Mouse (Mus musculus) bone marrow macrophage, adult 2 months (primary cell): ENCODE measurements around the gene Atg9a. TPM values are rescaled to one million over a fixed set of nuclear protein-coding genes. Genes with fewer than 3 reads are reported as not detected.
A peak's percentile ranks its signal among the peaks of the same experiment; 100 is the strongest.

Experiments
- H3K27ac ChIP-seq: 2 replicates; pipeline ENCODE4 v1.5.1; 2012; ENCODE audit warnings: low read depth, low read length; ENCODE audit not compliant: insufficient read depth
- H3K4me1 ChIP-seq: 2 replicates; pipeline ENCODE4 v1.6.1; 2012; ENCODE audit warnings: low read length; ENCODE audit not compliant: control insufficient read depth, insufficient read depth
- H3K4me3 ChIP-seq: 2 replicates; pipeline ENCODE4 v1.5.1; 2012; ENCODE audit warnings: mild to moderate bottlenecking, low read length, moderate library complexity; ENCODE audit not compliant: insufficient read depth
- CTCF ChIP-seq: IDR thresholded peaks from 2 replicates; pipeline ENCODE4 v1.5.1; 2012; ENCODE audit warnings: low read depth, mild to moderate bottlenecking, low read length, moderate library complexity
- POLR2A ChIP-seq: IDR thresholded peaks from 2 replicates; pipeline ENCODE4 v1.6.1; 2012; ENCODE audit warnings: mild to moderate bottlenecking, low read depth, low read length, borderline replicate concordance
- polyA plus RNA-seq: library from polyadenylated mRNA; stranded (reverse); fragments of >200 nt; gene quantifications from 2 replicates; pipeline ENCODE4 v1.2.4, GENCODE M21; 2012; ENCODE audit not compliant: missing spikeins, insufficient read depth, insufficient read length

The Atg9a gene
- polyA plus RNA-seq, 1 experiment = 33.5 TPM

GRCm38 (mm10) chr1:75180105-75180590 is 11.8 kb downstream of the Atg9a start, which contains the start of gene Abcb6:
TSS of gene Abcb6 (minus strand) at chr1:75180392.
- TF ChIP-seq POLR2A = no peak
- no peak for TF ChIP-seq CTCF
- Histone ChIP-seq H3K4me1 (peaks cover 5% of the 10 kb centered on the region; the same call in 1 of the 2 replicates), H3K27ac (no peak within 1 kb of the TSS), H3K4me3 (peak within 1 kb of the TSS; percentile 66)

GRCm38 (mm10) chr1:75179334-75180104 is 12.5 kb downstream of the Atg9a start:
- H3K27ac ChIP-seq = no peak overlapping the region
- TF ChIP-seq CTCF = no peak
- TF ChIP-seq POLR2A = no peak
- H3K4me1 ChIP-seq = peaks cover 5% of the 10 kb centered on the region; the same call in 1 of the 2 replicates
- peak overlapping the region; percentile 66 for H3K4me3 ChIP-seq

GRCm38 (mm10) chr1:75168472-75169464 is 23.2 kb downstream of the Atg9a start, which contains the start of gene Zfand2b:
TSS of gene Zfand2b (plus strand) at chr1:75168646.
- Histone ChIP-seq H3K4me3 (peak within 1 kb of the TSS; percentile 67), H3K27ac (peak within 1 kb of the TSS; percentile 36; the same call in 1 of the 2 replicates), H3K4me1 (peaks cover 8% of the 10 kb centered on the region)
- no peak for TF ChIP-seq POLR2A
- TF ChIP-seq CTCF = no peak

- Histone ChIP-seq H3K4me1 (peaks cover 8% of the 10 kb centered on the region), H3K27ac (0 out of 2 replicates have a peak overlapping the region, but pooled peaks have one; percentile 26), H3K4me3 (peak overlapping the region; percentile 67)
- TF ChIP-seq CTCF = no peak
- no peak for TF ChIP-seq POLR2A
Measured at GRCm38 (mm10) chr1:75168093-75168471, 23.9 kb downstream of the Atg9a start.

GRCm38 (mm10) chr1:75160256-75160617 is 31.8 kb downstream of the Atg9a start:
- Histone ChIP-seq H3K4me3 (no peak overlapping the region), H3K27ac (no peak overlapping the region), H3K4me1 (0 out of 2 replicates have a peak, but pooled peaks cover 2% of the 10 kb centered on the region)
- no peak for TF ChIP-seq CTCF
- no peak for TF ChIP-seq POLR2A

GRCm38 (mm10) chr1:75159540-75160255 is 32.3 kb downstream of the Atg9a start:
- Histone ChIP-seq H3K4me3 (no peak overlapping the region), H3K4me1 (0 out of 2 replicates have a peak, but pooled peaks cover 2% of the 10 kb centered on the region), H3K27ac (no peak overlapping the region)
- TF ChIP-seq POLR2A = no peak
- TF ChIP-seq CTCF = no peak

- no peak for TF ChIP-seq POLR2A
- no peak for TF ChIP-seq CTCF
- H3K4me1 ChIP-seq = 0 out of 2 replicates have a peak, but pooled peaks cover 2% of the 10 kb centered on the region
- no peak overlapping the region for H3K4me3 ChIP-seq
- H3K27ac ChIP-seq = no peak overlapping the region
Measured at GRCm38 (mm10) chr1:75158990-75159389, 33.0 kb downstream of the Atg9a start.

- TF ChIP-seq POLR2A (no peak), CTCF (no peak)
- Histone ChIP-seq H3K4me1 (0 out of 2 replicates have a peak, but pooled peaks cover 2% of the 10 kb centered on the region), H3K4me3 (no peak overlapping the region), H3K27ac (no peak overlapping the region)
Measured at GRCm38 (mm10) chr1:75155837-75156236, 36.2 kb downstream of the Atg9a start.

- TF ChIP-seq CTCF (no peak), POLR2A (no peak)
- H3K27ac ChIP-seq = no peak overlapping the region
- H3K4me3 ChIP-seq = no peak overlapping the region
- peaks cover 16% of the 10 kb centered on the region for H3K4me1 ChIP-seq
Measured at GRCm38 (mm10) chr1:75148727-75149126, 43.3 kb downstream of the Atg9a start.
